Mouse (Mus musculus) heart, embryonic 11.5 days (tissue): ENCODE data around the gene Rap1b. TPM values are rescaled to one million over a fixed set of nuclear protein-coding genes. Genes with fewer than 3 reads are reported as not detected.
A peak's percentile ranks its signal among the peaks of the same experiment; 100 is the strongest.

Experiments
- ATAC-seq: fragments of 200-750 bp; cut with Nextera tagmentation; replicated peaks from 2 replicates; pipeline ENCODE4 v1.8.0; 2017; ENCODE audit warnings: moderate library complexity; ENCODE audit not compliant: insufficient number of reproducible peaks, low FRiP score, low TSS enrichment
- H3K27ac ChIP-seq: fragments of 300-500 bp; sonication (generic); 2 replicates; pipeline ENCODE4 v1.5.1; 2014; ENCODE audit warnings: mild to moderate bottlenecking, low read depth, low read length
- H3K27me3 ChIP-seq: fragments of 300-500 bp; sonication (generic); 2 replicates; pipeline ENCODE4 v1.6.1; 2014; ENCODE audit warnings: mild to moderate bottlenecking, low read length, mixed read lengths; ENCODE audit not compliant: control insufficient read depth, insufficient read depth
- H3K36me3 ChIP-seq: fragments of 300-500 bp; sonication (generic); 2 replicates; pipeline ENCODE4 v1.6.1; 2014; ENCODE audit warnings: mild to moderate bottlenecking, low read length, moderate library complexity, mixed read lengths; ENCODE audit not compliant: control insufficient read depth, insufficient read depth
- H3K4me1 ChIP-seq: fragments of 300-500 bp; sonication (generic); 2 replicates; pipeline ENCODE4 v1.6.1; 2014; ENCODE audit warnings: low read length; ENCODE audit not compliant: control insufficient read depth, insufficient read depth
- H3K4me2 ChIP-seq: fragments of 300-500 bp; sonication (generic); 2 replicates; pipeline ENCODE4 v1.6.1; 2014; ENCODE audit warnings: mild to moderate bottlenecking, moderate library complexity
- H3K4me3 ChIP-seq: fragments of 300-500 bp; sonication (generic); 2 replicates; pipeline ENCODE4 v1.5.1; 2014; ENCODE audit warnings: low read depth, low read length
- H3K9ac ChIP-seq: fragments of 300-500 bp; sonication (generic); 2 replicates; pipeline ENCODE4 v1.6.1; 2014; ENCODE audit warnings: mild to moderate bottlenecking, low read depth, low read length, moderate library complexity
- H3K9me3 ChIP-seq: fragments of 300-500 bp; sonication (generic); replicated peaks from 2 replicates; pipeline ENCODE4 v1.6.1; 2016; ENCODE audit warnings: low read length; ENCODE audit not compliant: control insufficient read depth
- WGBS: fragments of 180-500 bp; shearing (Covaris S2); extraction: QIAGEN DNeasy Blood & Tissue Kit; methylation state at CpG from one replicate; pipeline ENCODE4 v1.1.7; 2014; ENCODE audit not compliant: insufficient replicate concordance; 5-methylcytosine and 5-hydroxymethylcytosine counted together
- polyA plus RNA-seq: library from polyadenylated mRNA; unstranded; fragments of >200 nt; fragmentation: Nextera tagmentation; extraction: Ambion mirVana; gene quantifications from 2 replicates; pipeline ENCODE4 v1.2.1, GENCODE M21; 2014

Rap1b gene
- polyA plus RNA-seq, 1 experiment from 2014 or later: 137 TPM

GRCm38 (mm10) chr10:117795206-117795605, 50.6 kb downstream of the Rap1b start:
- Histone ChIP-seq H3K9ac (no peak overlapping the region), H3K27ac (no peak overlapping the region), H3K27me3 (no peaks in the 10 kb centered on the region), H3K4me2 (no peak overlapping the region), H3K36me3 (no peaks in the 10 kb centered on the region), H3K9me3 (no peaks in the 10 kb centered on the region), H3K4me3 (no peak overlapping the region), H3K4me1 (peaks cover 12% of the 10 kb centered on the region)
- WGBS: 78% methylated on average over 4 of the region's 4 CpGs
- ATAC-seq: no peak

GRCm38 (mm10) chr10:117793436-117794030, 52.3 kb downstream of the Rap1b start:
- Histone ChIP-seq H3K4me3 (peak overlapping the region; percentile 93; the same call in 1 of the 2 replicates), H3K9ac (no peak overlapping the region)
- WGBS: 54% methylated on average over 11 of the region's 11 CpGs

GRCm38 (mm10) chr10:117792141-117793091, 53.4 kb downstream of the Rap1b start, which contains the start of gene Nup107:
TSS of gene Nup107 (minus strand) at chr10:117792705.
- WGBS: under 1% methylated on average over 75 of the region's 75 CpGs
- H3K4me2 ChIP-seq: peak within 1 kb of the TSS; percentile 87
- peaks cover 2% of the 10 kb centered on the region; the same call in 1 of the 2 replicates for H3K36me3 ChIP-seq
- H3K27ac ChIP-seq: peak within 1 kb of the TSS; percentile 76
- H3K27me3 ChIP-seq: no peaks in the 10 kb centered on the region
- peaks cover 12% of the 10 kb centered on the region for H3K4me1 ChIP-seq
- H3K4me3 ChIP-seq: peak within 1 kb of the TSS; percentile 93
- H3K9me3 ChIP-seq: no peaks in the 10 kb centered on the region
- ATAC-seq: peak; percentile 99
- peak within 1 kb of the TSS; percentile 89 for H3K9ac ChIP-seq

More at GRCm38 (mm10) chr10:117793436-117794030, 52.3 kb downstream of the Rap1b start:
- Histone ChIP-seq H3K27me3 (no peaks in the 10 kb centered on the region), H3K27ac (peak overlapping the region; percentile 72), H3K9me3 (no peaks in the 10 kb centered on the region), H3K36me3 (no peaks in the 10 kb centered on the region), H3K4me2 (peak overlapping the region; percentile 87), H3K4me1 (peaks cover 12% of the 10 kb centered on the region)
- ATAC-seq: no peak

- WGBS: 90% methylated on average over 2 of the region's 2 CpGs
- peak overlapping the region; percentile 87 for H3K4me2 ChIP-seq
- peak overlapping the region; percentile 93 for H3K4me3 ChIP-seq
- no peak overlapping the region for H3K27ac ChIP-seq
- no peaks in the 10 kb centered on the region for H3K9me3 ChIP-seq
- peak overlapping the region; percentile 89 for H3K9ac ChIP-seq
- H3K4me1 ChIP-seq: peaks cover 12% of the 10 kb centered on the region
- H3K36me3 ChIP-seq: peaks cover 10% of the 10 kb centered on the region
- no peak for ATAC-seq
- H3K27me3 ChIP-seq: no peaks in the 10 kb centered on the region
Measured at GRCm38 (mm10) chr10:117791171-117791470, 54.7 kb downstream of the Rap1b start.

- Histone ChIP-seq H3K9me3 (no peaks in the 10 kb centered on the region), H3K27ac (no peak overlapping the region), H3K4me2 (peak overlapping the region; percentile 87; the same call in 1 of the 2 replicates), H3K4me1 (peaks cover 12% of the 10 kb centered on the region), H3K36me3 (peaks cover 11% of the 10 kb centered on the region), H3K9ac (no peak overlapping the region; the same call in 1 of the 2 replicates), H3K27me3 (no peaks in the 10 kb centered on the region), H3K4me3 (no peak overlapping the region; the same call in 1 of the 2 replicates)
- ATAC-seq: no peak
- 91% methylated on average over 17 of the region's 17 CpGs for WGBS
Measured at GRCm38 (mm10) chr10:117790421-117791170, 55.2 kb downstream of the Rap1b start.

- no peaks in the 10 kb centered on the region for H3K27me3 ChIP-seq
- no peak overlapping the region for H3K9ac ChIP-seq
- H3K4me3 ChIP-seq: no peak overlapping the region
- peaks cover 12% of the 10 kb centered on the region for H3K4me1 ChIP-seq
- no peak for ATAC-seq
- H3K36me3 ChIP-seq: peaks cover 14% of the 10 kb centered on the region
- H3K27ac ChIP-seq: no peak overlapping the region
- H3K9me3 ChIP-seq: no peaks in the 10 kb centered on the region
- WGBS: 90% methylated on average over 1 of the region's 1 CpGs
- H3K4me2 ChIP-seq: no peak overlapping the region
Measured at GRCm38 (mm10) chr10:117790011-117790410, 55.8 kb downstream of the Rap1b start.

GRCm38 (mm10) chr10:117784646-117785045, 61.2 kb downstream of the Rap1b start:
- H3K36me3 ChIP-seq: peaks cover 16% of the 10 kb centered on the region
- no peaks in the 10 kb centered on the region for H3K27me3 ChIP-seq
- H3K9ac ChIP-seq: no peak overlapping the region
- H3K9me3 ChIP-seq: no peaks in the 10 kb centered on the region
- H3K27ac ChIP-seq: no peak overlapping the region
- WGBS: 85% methylated on average over 7 of the region's 7 CpGs
- no peaks in the 10 kb centered on the region for H3K4me1 ChIP-seq
- no peak overlapping the region for H3K4me2 ChIP-seq
- ATAC-seq: no peak
- H3K4me3 ChIP-seq: no peak overlapping the region

GRCm38 (mm10) chr10:117783786-117784420, 61.9 kb downstream of the Rap1b start:
- H3K27me3 ChIP-seq: no peaks in the 10 kb centered on the region
- no peak overlapping the region for H3K4me3 ChIP-seq
- no peak overlapping the region for H3K27ac ChIP-seq
- ATAC-seq: no peak
- no peaks in the 10 kb centered on the region for H3K9me3 ChIP-seq
- no peaks in the 10 kb centered on the region for H3K4me1 ChIP-seq
- H3K36me3 ChIP-seq: peaks cover 18% of the 10 kb centered on the region
- no peak overlapping the region for H3K9ac ChIP-seq
- WGBS: 94% methylated on average over 13 of the region's 13 CpGs
- no peak overlapping the region for H3K4me2 ChIP-seq
